Mouse (Mus musculus) hindbrain, embryonic 10.5 days (tissue): ENCODE data around the gene Ppfia3. TPM values are rescaled to one million over a fixed set of nuclear protein-coding genes. Genes with fewer than 3 reads are reported as not detected.
A peak's percentile ranks its signal among the peaks of the same experiment; 100 is the strongest.

Experiments used
- DNase-seq: peaks from one replicate; pipeline ENCODE4 v3.0.0-alpha.2; 2017; ENCODE audit warnings: low spot score
- H3K27ac ChIP-seq: fragments of 300-500 bp; sonication (generic); 2 replicates; pipeline ENCODE4 v1.5.1; 2016; ENCODE audit warnings: mild to moderate bottlenecking, moderate library complexity
- H3K27me3 ChIP-seq: fragments of 300-500 bp; sonication (generic); 2 replicates; pipeline ENCODE4 v1.6.1; 2016; ENCODE audit warnings: mild to moderate bottlenecking; ENCODE audit not compliant: poor library complexity, insufficient read depth, severe bottlenecking
- H3K36me3 ChIP-seq: fragments of 300-500 bp; sonication (generic); 2 replicates; pipeline ENCODE4 v1.6.1; 2016; ENCODE audit warnings: mild to moderate bottlenecking, moderate library complexity
- H3K4me1 ChIP-seq: fragments of 300-500 bp; sonication (generic); replicated peaks from 2 replicates; pipeline ENCODE4 v1.6.1; 2016; ENCODE audit warnings: mild to moderate bottlenecking
- H3K4me3 ChIP-seq: fragments of 300-500 bp; sonication (generic); 2 replicates; pipeline ENCODE4 v1.5.1; 2016; ENCODE audit warnings: mild to moderate bottlenecking, moderate library complexity
- H3K9me3 ChIP-seq: fragments of 300-500 bp; sonication (generic); 2 replicates; pipeline ENCODE4 v1.6.1; 2016; ENCODE audit warnings: mild to moderate bottlenecking, moderate library complexity
- WGBS: fragments of 180-500 bp; shearing (Covaris S2); methylation state at CpG from one replicate; pipeline ENCODE4 v1.1.7; 2016; 5-methylcytosine and 5-hydroxymethylcytosine counted together
- polyA plus RNA-seq: library from polyadenylated mRNA; unstranded; fragments of >200 nt; fragmentation: Nextera tagmentation; extraction: Ambion mirVana; gene quantifications from 2 replicates; pipeline ENCODE4 v1.2.1, GENCODE M21; 2016

The Ppfia3 gene
- 8.4 and 12.9 TPM in 2 replicates for polyA plus RNA-seq

DNA sequence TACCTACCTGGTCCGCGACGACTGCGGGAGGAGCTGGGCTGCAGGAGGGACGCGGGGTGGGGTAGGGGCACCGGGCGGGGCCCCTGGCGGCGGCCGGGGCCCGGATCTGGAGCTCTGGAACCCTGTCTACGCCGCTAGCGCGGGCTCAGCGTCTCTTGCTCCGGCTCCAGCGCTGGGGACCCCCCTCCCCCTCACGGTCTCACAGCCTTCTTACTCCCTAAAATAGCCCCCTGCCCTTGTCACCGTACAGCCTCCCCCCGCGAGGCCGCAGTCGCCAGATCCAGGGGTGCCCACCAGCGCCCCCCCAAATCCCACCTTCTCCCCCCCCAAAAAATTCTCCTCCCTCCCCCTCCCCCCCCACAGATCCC is at the start of gene Ppfia3:
TSS of gene Ppfia3 (minus strand) at position 368 of the 368 bp plus-strand sequence.
- no peak for DNase-seq
- Histone ChIP-seq H3K9me3 (no peaks in the 10 kb centered on the region), H3K4me3 (peak within 1 kb of the TSS; percentile 85), H3K27me3 (peaks cover 78% of the 10 kb centered on the region), H3K4me1 (peaks cover 62% of the 10 kb centered on the region), H3K27ac (peak within 1 kb of the TSS; percentile 88), H3K36me3 (no peaks in the 10 kb centered on the region)
- under 1% methylated on average over 26 of the region's 26 CpGs for WGBS

DNA sequence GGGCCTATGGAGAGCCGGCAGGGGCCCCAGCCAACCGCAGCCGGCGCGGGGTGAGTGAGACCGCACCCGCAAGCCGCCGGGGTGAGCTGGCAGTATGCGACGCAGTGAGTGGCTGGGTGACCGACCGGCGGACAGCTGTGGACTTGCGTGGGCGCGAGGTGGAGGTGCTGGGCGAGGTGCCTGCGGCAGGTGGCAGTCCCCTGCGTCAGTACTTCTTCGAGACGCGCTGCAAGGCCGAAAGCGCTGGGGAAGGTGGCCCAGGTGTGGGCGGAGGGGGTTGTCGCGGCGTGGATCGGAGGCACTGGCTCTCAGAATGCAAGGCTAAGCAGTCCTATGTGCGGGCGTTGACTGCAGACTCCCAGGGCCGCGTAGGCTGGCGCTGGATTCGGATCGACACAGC is 48.8 kb upstream of the Ppfia3 start:
- peak overlapping the region; percentile 30 for H3K4me3 ChIP-seq
- 11% methylated on average over 37 of the region's 37 CpGs for WGBS

DNA sequence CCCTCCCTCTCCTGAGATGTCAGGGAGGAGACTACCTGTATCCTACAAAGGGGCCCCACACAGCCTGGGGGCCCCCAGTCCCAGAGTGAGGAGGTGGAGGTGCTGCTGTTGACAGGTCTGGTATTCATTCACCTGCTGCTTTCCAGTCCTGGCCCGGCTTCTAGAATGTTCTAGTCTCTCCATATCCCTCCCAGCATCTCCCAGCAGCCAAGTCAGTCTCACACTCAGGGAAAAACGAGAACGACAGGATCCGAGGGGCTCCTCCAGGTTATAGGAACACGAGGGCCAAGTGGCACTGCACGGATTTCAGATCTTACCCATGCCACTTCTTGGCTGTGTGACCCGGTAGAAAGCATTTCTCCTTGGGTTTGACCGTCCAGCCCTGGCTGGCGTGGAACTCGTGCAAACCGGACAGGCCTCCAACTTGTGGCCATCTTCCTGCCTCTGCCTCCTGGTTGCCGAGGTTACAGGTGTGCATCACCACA is 48.0 kb upstream of the Ppfia3 start:
- Histone ChIP-seq H3K27me3 (peaks cover 100% of the 10 kb centered on the region), H3K36me3 (no peaks in the 10 kb centered on the region), H3K27ac (no peak overlapping the region), H3K4me1 (peaks cover 38% of the 10 kb centered on the region), H3K9me3 (no peaks in the 10 kb centered on the region), H3K4me3 (no peak overlapping the region)
- DNase-seq = no peak
- 45% methylated on average over 12 of the region's 12 CpGs for WGBS

More for the DNA sequence above, 48.8 kb upstream of the Ppfia3 start:
- no peaks in the 10 kb centered on the region for H3K9me3 ChIP-seq
- H3K36me3 ChIP-seq = peaks cover 3% of the 10 kb centered on the region
- peaks cover 100% of the 10 kb centered on the region for H3K27me3 ChIP-seq
- peaks cover 43% of the 10 kb centered on the region for H3K4me1 ChIP-seq
- no peak overlapping the region for H3K27ac ChIP-seq
- no peak for DNase-seq

DNA sequence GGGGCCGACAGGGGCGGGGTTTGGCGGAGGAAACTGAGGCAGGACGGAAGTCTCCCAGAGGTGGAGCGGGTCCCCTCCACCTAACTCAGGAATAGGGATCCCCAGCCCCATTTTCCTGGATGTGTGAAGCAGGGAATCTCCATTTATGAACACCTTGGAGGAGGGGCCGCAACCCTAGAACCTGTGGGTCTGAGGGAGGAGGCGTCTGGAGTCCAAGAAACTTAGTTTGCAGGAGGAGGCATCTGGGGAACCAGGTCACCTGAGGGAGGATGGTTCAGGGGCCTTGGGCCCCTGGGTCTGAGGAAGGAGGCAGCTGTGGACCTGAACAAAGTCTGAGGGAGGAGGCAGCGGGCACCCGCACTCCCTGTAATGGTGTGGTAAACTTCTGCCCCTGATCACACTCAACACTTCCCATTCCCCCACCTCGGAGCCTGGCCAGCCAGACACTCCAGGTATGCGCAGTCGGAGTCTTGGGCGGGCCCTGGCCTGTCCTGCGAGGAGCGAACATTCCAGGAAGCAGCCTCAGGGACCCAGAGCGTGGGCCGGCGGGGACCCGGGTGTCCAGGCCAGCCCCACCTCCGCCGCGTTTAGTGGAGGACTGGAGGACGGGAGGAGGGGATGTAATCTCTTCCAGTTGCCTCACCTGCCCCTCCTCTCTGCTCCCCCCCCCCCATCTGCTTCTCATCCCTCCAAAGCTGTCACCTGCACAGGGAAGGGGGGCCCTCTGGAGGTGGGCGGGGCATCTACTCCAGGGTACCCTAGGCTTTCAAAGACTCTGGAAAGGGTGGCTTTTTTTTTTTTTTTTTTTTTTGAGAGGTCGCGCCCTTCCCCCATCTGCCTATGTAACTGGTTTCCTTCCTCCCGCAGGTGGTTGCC is 47.3 kb upstream of the Ppfia3 start:
- Histone ChIP-seq H3K27me3 (peaks cover 100% of the 10 kb centered on the region), H3K4me1 (peaks cover 38% of the 10 kb centered on the region), H3K9me3 (no peaks in the 10 kb centered on the region), H3K4me3 (peak overlapping the region; percentile 59), H3K27ac (peak overlapping the region; percentile 70; the same call in 1 of the 2 replicates), H3K36me3 (no peaks in the 10 kb centered on the region)
- no peak for DNase-seq
- WGBS = 1% methylated on average over 27 of the region's 27 CpGs

DNA sequence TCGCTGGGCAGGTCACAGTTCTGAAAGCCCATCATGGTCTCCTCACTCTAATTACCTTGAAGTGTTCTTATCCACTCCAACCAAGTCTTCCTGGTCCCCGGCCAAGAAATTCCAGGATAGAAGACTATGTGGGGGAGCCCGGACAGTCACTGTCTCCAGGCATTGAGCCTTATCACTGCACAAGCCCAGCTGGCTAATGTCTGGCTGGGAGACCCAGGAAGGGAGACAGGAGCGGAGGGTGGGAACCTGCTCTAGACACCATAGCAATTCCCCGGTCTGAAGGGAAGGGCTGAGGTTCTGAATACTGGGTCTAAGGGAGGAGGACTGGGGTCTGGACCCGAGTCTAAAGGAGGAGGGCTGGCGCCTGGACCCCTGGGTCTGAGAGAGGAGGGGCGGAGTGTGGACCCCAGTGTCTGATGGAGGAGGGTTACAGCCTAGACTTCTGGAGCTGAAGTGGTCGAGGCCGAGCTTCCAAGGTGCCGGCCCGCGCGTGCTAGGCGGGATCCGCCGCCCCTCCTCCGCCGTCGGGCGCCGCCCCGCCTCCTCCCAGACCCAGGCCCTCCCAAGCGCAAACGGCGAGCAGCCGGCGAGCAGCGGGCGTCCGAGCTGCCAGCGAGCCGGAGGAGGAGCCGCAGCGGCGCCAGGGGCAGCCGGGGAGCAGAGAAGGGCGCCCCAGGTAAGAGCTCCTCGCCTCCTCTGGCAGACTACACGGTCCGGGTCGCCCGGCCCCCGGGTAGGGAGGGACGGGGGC is 46.5 kb upstream of the Ppfia3 start, which contains the start of gene Ntf5:
TSS of gene Ntf5 (plus strand) at position 583 of the 751 bp plus-strand sequence.
- WGBS = 3% methylated on average over 45 of the region's 45 CpGs
- Histone ChIP-seq H3K9me3 (no peaks in the 10 kb centered on the region), H3K36me3 (no peaks in the 10 kb centered on the region), H3K4me3 (peak within 1 kb of the TSS; percentile 59), H3K4me1 (peaks cover 32% of the 10 kb centered on the region), H3K27ac (peak within 1 kb of the TSS; percentile 70; the same call in 1 of the 2 replicates), H3K27me3 (peaks cover 100% of the 10 kb centered on the region)
- DNase-seq = peak; percentile 49

DNA sequence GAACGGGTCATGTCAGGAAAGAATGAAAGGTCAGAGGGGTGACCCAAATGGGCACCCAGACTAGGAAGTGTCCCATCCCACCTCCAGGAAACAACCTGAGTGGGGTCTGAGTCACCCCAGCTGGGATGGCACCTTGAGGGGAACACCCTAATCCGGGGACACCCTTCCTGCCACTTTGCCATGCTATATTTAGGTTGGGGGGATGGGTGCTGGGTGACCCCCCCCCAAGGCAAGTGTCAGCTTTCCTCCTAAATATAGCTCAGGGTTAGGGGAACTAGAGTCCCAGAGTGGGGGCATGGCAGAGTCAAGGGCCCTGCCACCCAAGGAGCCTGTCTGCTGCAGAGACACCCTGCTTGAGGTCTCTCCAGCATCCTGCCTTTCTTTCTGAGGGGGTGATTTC is 45.6 kb upstream of the Ppfia3 start:
- peaks cover 100% of the 10 kb centered on the region for H3K27me3 ChIP-seq
- H3K27ac ChIP-seq = no peak overlapping the region
- H3K4me3 ChIP-seq = no peak overlapping the region
- peaks cover 23% of the 10 kb centered on the region for H3K4me1 ChIP-seq
- no peak for DNase-seq
- WGBS = 80% methylated on average over 2 of the region's 2 CpGs
- H3K36me3 ChIP-seq = no peaks in the 10 kb centered on the region
- H3K9me3 ChIP-seq = no peaks in the 10 kb centered on the region

DNA sequence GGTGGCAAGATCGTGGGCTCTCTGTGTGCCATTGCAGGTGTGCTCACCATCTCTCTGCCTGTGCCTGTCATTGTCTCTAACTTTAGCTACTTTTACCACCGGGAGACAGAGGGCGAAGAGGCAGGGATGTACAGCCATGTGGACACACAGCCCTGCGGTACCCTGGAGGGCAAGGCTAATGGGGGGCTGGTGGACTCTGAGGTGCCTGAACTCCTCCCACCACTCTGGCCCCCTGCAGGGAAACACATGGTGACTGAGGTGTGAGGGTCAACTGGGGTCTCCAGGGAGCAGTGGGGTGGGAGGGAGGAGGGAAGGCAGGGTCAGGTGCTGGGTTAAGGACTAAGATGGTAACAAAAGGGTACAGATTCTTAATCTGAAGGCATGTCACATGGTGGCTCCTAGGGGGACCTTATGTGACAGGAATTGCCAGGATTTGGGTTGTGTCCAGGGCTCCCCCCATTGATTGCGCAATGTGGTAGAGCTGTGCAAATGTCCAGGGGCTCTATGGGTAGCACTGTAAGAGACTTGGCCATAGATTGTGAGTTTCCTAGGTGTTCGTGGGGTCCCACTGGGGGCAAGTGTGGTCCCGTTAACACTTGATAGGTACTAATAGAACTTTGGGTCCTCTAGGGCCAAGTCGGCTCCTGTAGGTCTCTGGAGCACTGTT is 42.8 kb upstream of the Ppfia3 start:
- Histone ChIP-seq H3K9me3 (no peaks in the 10 kb centered on the region), H3K36me3 (no peaks in the 10 kb centered on the region), H3K4me1 (peaks cover 32% of the 10 kb centered on the region), H3K4me3 (no peak overlapping the region), H3K27me3 (peaks cover 99% of the 10 kb centered on the region), H3K27ac (no peak overlapping the region)
- 88% methylated on average over 8 of the region's 8 CpGs for WGBS
- DNase-seq = no peak

DNA sequence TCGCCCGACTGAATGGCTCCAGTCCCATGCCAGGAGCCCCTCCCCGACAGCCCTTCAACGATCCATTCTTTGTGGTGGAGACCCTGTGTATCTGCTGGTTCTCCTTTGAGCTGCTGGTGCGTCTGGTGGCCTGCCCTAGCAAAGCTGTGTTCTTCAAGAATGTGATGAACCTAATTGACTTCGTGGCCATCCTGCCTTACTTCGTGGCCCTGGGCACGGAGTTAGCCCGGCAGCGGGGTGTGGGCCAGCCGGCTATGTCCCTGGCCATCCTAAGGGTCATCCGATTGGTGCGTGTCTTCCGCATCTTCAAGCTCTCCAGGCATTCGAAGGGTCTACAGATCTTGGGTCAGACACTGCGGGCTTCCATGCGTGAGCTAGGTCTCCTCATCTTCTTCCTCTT is 42.1 kb upstream of the Ppfia3 start:
- DNase-seq = no peak
- Histone ChIP-seq H3K36me3 (no peaks in the 10 kb centered on the region), H3K27ac (no peak overlapping the region), H3K4me1 (peaks cover 27% of the 10 kb centered on the region), H3K4me3 (no peak overlapping the region), H3K9me3 (no peaks in the 10 kb centered on the region), H3K27me3 (peaks cover 92% of the 10 kb centered on the region)
- WGBS = 88% methylated on average over 17 of the region's 17 CpGs

DNA sequence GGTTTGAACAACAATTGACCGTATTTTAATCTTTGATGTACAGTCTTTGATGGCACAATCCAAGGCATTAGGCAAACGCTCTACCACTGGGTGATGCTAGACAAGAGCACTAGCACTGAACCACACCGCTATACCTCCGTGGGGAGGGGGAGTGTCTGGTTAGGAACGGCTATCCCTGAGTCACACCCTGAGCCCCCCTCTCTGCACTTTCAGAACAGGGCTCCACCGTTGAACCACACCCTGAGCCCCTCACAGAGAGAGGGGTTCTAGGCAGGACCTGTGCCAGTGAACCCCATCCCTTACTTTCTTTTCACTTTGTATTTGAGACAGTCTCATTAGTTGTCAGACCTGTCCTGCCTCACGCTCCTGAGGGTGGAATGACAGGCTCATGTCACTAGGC is 41.5 kb upstream of the Ppfia3 start:
- peaks cover 21% of the 10 kb centered on the region for H3K4me1 ChIP-seq
- DNase-seq = no peak
- H3K27ac ChIP-seq = no peak overlapping the region
- H3K36me3 ChIP-seq = no peaks in the 10 kb centered on the region
- H3K9me3 ChIP-seq = no peaks in the 10 kb centered on the region
- peaks cover 86% of the 10 kb centered on the region for H3K27me3 ChIP-seq
- 78% methylated on average over 7 of the region's 7 CpGs for WGBS
- H3K4me3 ChIP-seq = no peak overlapping the region

DNA sequence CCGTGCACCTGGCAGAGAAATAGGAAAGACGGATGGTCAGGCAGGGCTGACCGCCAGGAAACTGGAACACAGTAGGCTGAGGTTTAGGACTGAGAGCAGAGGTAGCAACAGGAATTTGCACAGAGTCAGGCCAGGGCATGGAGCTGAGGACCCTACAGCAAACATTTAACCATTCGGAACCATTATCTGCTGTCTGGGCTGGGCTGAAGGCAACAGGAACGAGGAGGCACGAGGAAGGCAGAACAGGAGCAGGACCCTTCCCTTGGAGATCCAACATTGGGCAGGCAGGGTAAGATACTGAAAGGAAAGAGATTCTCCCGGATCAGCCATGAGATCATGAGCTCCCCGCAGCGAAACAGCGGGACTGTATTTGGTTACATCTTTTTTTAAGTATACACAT is 41.0 kb upstream of the Ppfia3 start:
- Histone ChIP-seq H3K36me3 (no peaks in the 10 kb centered on the region), H3K27me3 (peaks cover 81% of the 10 kb centered on the region), H3K9me3 (no peaks in the 10 kb centered on the region), H3K27ac (no peak overlapping the region), H3K4me1 (peaks cover 17% of the 10 kb centered on the region), H3K4me3 (no peak overlapping the region)
- WGBS = 84% methylated on average over 10 of the region's 10 CpGs
- no peak for DNase-seq

DNA sequence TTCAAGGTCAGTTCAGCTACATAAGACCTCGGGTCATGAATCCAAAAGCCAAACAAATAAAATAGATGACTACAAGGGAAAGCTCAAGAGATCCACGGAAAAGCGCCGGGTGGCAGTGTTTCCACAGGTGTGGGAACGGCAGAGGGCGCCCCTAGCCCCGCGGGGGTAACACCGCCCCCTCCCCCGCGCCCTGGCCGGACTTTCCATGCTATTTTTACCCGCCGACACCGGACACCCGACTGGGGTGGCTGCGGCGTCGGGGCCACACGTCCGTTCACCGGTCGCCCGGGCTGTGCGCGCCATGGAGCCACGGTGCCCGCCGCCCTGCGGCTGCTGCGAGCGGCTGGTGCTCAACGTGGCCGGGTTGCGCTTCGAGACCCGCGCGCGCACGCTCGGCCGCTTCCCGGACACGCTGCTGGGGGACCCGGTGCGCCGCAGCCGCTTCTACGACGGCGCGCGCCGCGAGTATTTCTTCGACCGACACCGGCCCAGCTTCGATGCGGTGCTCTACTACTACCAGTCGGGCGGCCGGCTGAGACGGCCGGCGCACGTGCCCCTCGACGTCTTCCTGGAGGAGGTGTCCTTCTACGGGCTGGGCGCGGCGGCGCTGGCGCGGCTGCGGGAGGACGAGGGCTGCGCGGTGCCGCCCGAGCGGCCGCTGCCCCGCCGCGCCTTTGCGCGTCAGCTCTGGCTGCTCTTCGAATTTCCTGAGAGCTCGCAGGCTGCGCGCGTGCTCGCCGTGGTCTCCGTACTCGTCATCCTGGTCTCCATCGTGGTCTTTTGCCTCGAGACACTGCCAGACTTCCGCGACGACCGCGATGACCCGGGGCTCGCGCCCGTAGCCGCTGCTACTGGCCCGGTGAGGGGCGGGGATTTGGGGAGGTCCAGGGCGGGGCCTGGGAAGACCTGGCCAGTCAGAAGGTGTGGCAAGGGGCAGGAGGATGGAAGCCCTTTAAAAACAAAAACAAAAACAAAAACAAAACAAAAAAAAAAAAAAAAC is 39.6 kb upstream of the Ppfia3 start:
- no peak overlapping the region for H3K27ac ChIP-seq
- H3K36me3 ChIP-seq = no peaks in the 10 kb centered on the region
- 3% methylated on average over 114 of the region's 114 CpGs for WGBS
- peak; percentile 23 for DNase-seq
- H3K9me3 ChIP-seq = no peaks in the 10 kb centered on the region
- H3K4me1 ChIP-seq = peaks cover 17% of the 10 kb centered on the region
- peaks cover 67% of the 10 kb centered on the region for H3K27me3 ChIP-seq
- H3K4me3 ChIP-seq = peak overlapping the region; percentile 45
